Mouse (Mus musculus): Measurements from ENCODE around the gene 4921509C19Rik. TPM values are rescaled to one million over a fixed set of nuclear protein-coding genes. Genes with fewer than 3 reads are reported as not detected.
A peak's percentile ranks its signal among the peaks of the same experiment; 100 is the strongest.

The 4921509C19Rik gene
- total and polyA plus RNA-seq, 3 experiments: not detected

DNA sequence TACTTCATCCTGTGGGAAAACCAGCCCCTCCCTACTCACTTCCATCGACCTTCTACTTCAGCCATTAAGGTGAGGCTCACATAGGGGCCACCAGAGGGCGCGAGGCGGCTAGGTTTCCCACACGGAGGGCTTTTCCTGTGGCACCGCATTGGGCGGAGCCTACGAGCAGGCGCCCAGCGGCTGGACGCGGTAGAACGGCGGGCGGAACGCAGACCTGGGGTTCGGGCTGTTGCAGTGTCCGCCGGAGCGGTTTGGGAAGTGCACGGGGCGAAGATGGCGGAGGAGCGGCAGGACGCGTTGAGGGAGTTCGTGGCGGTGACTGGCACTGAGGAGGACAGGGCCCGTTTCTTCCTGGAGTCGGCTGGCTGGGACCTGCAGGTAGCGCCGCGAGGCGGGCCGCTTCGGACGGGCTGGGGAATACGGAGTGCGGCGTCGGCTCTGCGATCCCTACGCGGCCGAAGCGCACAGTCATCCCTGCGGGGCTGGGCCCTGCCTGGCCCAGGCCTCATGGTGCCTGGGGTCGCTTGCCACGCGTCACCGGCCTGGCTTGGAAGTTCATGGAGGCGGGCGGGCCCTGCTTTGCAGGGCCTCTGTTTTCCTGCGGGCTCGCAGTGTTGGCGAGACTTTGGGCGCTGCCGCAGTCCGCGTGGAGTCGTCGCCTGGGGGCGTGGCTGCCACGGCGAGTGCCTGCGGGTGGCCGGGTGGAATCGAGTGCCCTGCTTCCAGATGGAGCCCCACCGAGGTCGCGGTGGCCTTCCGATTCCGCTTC, 18.3 kb upstream of the 4921509C19Rik start, which contains the start of gene Nsfl1c:
Gene Nsfl1c (plus strand): TSS at position 148 of the 769 bp plus-strand sequence.
- peak; percentile 95 for DNase-seq (ENCODE audit: low read depth, low spot score)
- Histone ChIP-seq H3K36me3 (ENCODE audit: control insufficient read depth in 1 of 2, insufficient read depth in 2 of 2, low read length in 2 of 2) (peaks cover 0 to 17% of the 10 kb centered on the region in 2 experiments), H3K4me3 (ENCODE audit: control insufficient read depth in 1 of 2, insufficient read depth in 1 of 2, low read depth in 2 of 2, low read length in 2 of 2) (peak within 1 kb of the TSS; percentile 85 to 97), H3K79me2 (ENCODE audit: control insufficient read depth, insufficient read depth, low read length, poor library complexity) (peaks cover 26% of the 10 kb centered on the region), H3K27ac (ENCODE audit: control insufficient read depth, low read depth, low read length) (peak within 1 kb of the TSS; percentile 46; the same call in 1 of the 2 replicates), H3K9ac (ENCODE audit: control insufficient read depth, low read depth, low read length, poor library complexity, severe bottlenecking) (peak within 1 kb of the TSS; percentile 89), H3K27me3 (ENCODE audit: control insufficient read depth in 1 of 2, insufficient read depth in 2 of 2, low read length in 2 of 2) (peaks cover 0 to 3% of the 10 kb centered on the region in 2 experiments; a peak in 2 of 4 replicates), H3K4me1 (ENCODE audit: control insufficient read depth in 1 of 2, insufficient read depth in 2 of 2, low read length in 2 of 2) (peaks cover 0 to 13% of the 10 kb centered on the region in 2 experiments; a peak in 3 of 4 replicates), H3K9me3 (replicated peaks; ENCODE audit: insufficient read depth, low read length) (no peaks in the 10 kb centered on the region)
- TF ChIP-seq SMC3 (IDR thresholded peaks at IDR 0.05; ENCODE audit: low read depth, low read length): peak; percentile 96
- TF ChIP-seq NELFE (IDR thresholded peaks at IDR 0.05; ENCODE audit: low read depth, low read length): peak; percentile 87
- no peak for TF ChIP-seq JUND (IDR thresholded peaks at IDR 0.05; ENCODE audit: low read depth, low read length)
- TF ChIP-seq ZC3H11A (IDR thresholded peaks at IDR 0.05; ENCODE audit: low read depth, low read length): peak; percentile 73
- no peak for TF ChIP-seq GATA1 (IDR thresholded peaks at IDR 0.05; ENCODE audit: low read depth, low read length)
- TF ChIP-seq ZKSCAN1 (IDR thresholded peaks at IDR 0.05; ENCODE audit: low read depth, low read length): no peak
- TF ChIP-seq NRF1 (IDR thresholded peaks at IDR 0.05; ENCODE audit: insufficient read depth, low read depth, low read length, poor library complexity, severe bottlenecking): peak; percentile 51; the same call in 1 of the 2 replicates
- peak; percentile 59; the same call in 1 of the 2 replicates for TF ChIP-seq KAT2A (conservative IDR thresholded peaks at IDR 0.05; ENCODE audit: low read depth, low read length)
- peak; percentile 88; the same call in 1 of the 2 replicates for TF ChIP-seq SIN3A (IDR thresholded peaks at IDR 0.05; ENCODE audit: low read length)
- peak; percentile 36; the same call in 1 of the 2 replicates for TF ChIP-seq USF1 (IDR thresholded peaks at IDR 0.05; ENCODE audit: low read depth, low read length)
- TF ChIP-seq E2F4 (IDR thresholded peaks at IDR 0.05; ENCODE audit: borderline replicate concordance, low read depth, low read length): no peak
- TF ChIP-seq CHD2 (IDR thresholded peaks at IDR 0.05; ENCODE audit: low read length): no peak
- peak; percentile 90 for TF ChIP-seq MAZ (IDR thresholded peaks at IDR 0.05; ENCODE audit: low read depth, low read length)
- peak; percentile 36 for TF ChIP-seq ZNF384 (IDR thresholded peaks at IDR 0.05; ENCODE audit: low read depth, low read length)
- no peak for TF ChIP-seq MYC (IDR thresholded peaks at IDR 0.05; ENCODE audit: low read depth, low read length)
- no peak for TF ChIP-seq CHD1 (IDR thresholded peaks at IDR 0.05; ENCODE audit: low read depth, low read length)
- no peak for TF ChIP-seq MYB (IDR thresholded peaks at IDR 0.05; ENCODE audit: low read depth, low read length)
- TF ChIP-seq USF2 (IDR thresholded peaks at IDR 0.05; ENCODE audit: borderline replicate concordance in 1 of 2, insufficient read depth in 1 of 2, low read depth in 1 of 2, low read length in 2 of 2): no peak
- peak; percentile 81; the same call in 1 of the 2 replicates for TF ChIP-seq POLR2AphosphoS2 (IDR thresholded peaks at IDR 0.05; ENCODE audit: low read length)
- no peak for TF ChIP-seq UBTF (IDR thresholded peaks at IDR 0.05; ENCODE audit: borderline replicate concordance, insufficient read depth, low read depth, low read length)
- peak; percentile 85 for TF ChIP-seq TBP (IDR thresholded peaks at IDR 0.05; ENCODE audit: low read depth, low read length)
- TF ChIP-seq POLR2AphosphoS5 (IDR thresholded peaks at IDR 0.05; ENCODE audit: borderline replicate concordance, low read depth, low read length): no peak
- TF ChIP-seq BHLHE40 (IDR thresholded peaks at IDR 0.05; ENCODE audit: borderline replicate concordance, low read depth, low read length): no peak
- TF ChIP-seq GABPA (IDR thresholded peaks at IDR 0.05; ENCODE audit: low read depth, low read length): 0 out of 2 replicates have a peak, but pooled peaks have one; percentile 34
- TF ChIP-seq POLR2A (IDR thresholded peaks at IDR 0.05; ENCODE audit: control insufficient read depth in 1 of 2, insufficient read depth in 1 of 2, low read depth in 1 of 2, low read length in 2 of 2, poor library complexity in 1 of 2): peak; percentile 75 to 85; a peak in 3 of 4 replicates
- peak; percentile 76; the same call in 1 of the 2 replicates for TF ChIP-seq MXI1 (IDR thresholded peaks at IDR 0.05; ENCODE audit: low read depth, low read length)
- peak; percentile 61 to 98 (median 94) for TF ChIP-seq CTCF (IDR thresholded peaks at IDR 0.05 in 2 of 3, conservative IDR thresholded peaks at IDR 0.05 in 1 of 3; ENCODE audit: control insufficient read depth in 1 of 3, insufficient read depth in 1 of 3, low read depth in 2 of 3, low read length in 3 of 3, poor library complexity in 1 of 3, severe bottlenecking in 1 of 3)
- 0 out of 2 replicates have a peak, but pooled peaks have one; percentile 23 for TF ChIP-seq ETS1 (IDR thresholded peaks at IDR 0.05; ENCODE audit: low read depth, low read length)
- peak; percentile 63; the same call in 1 of the 2 replicates for TF ChIP-seq MAX (IDR thresholded peaks at IDR 0.05; ENCODE audit: low read length)
- no peak for TF ChIP-seq MAFK (IDR thresholded peaks at IDR 0.05; ENCODE audit: borderline replicate concordance, low read depth, low read length)
- TF ChIP-seq ZMIZ1 (IDR thresholded peaks at IDR 0.05; ENCODE audit: low read depth, low read length): peak; percentile 64; the same call in 1 of the 2 replicates
- no peak for TF ChIP-seq TAL1 (IDR thresholded peaks at IDR 0.05; ENCODE audit: low read length)
- TF ChIP-seq RAD21 (IDR thresholded peaks at IDR 0.05; ENCODE audit: low read depth, low read length): peak; percentile 62
- TF ChIP-seq TCF12 (IDR thresholded peaks at IDR 0.05; ENCODE audit: low read depth, low read length): peak; percentile 87
- TF ChIP-seq ELF1 (IDR thresholded peaks at IDR 0.05; ENCODE audit: low read depth, low read length): peak; percentile 60

Measured in MEL (cell line).